ENCODE assay signal across 28 mouse cellular contexts in genomic region chr3:95357746-95358145, GRCm38 (mm10). TPM values are rescaled to one million over a fixed set of nuclear protein-coding genes. Genes with fewer than 3 reads are reported as not detected.
A peak's percentile ranks its signal among the peaks of the same experiment; 100 is the strongest.
DNase-seq lines count a peak whose midpoint lies in the region; ATAC-seq and TF ChIP-seq lines count a peak whose summit lies in the region.
"Had no signal": no experiment of that assay in that cellular context is flagged by ENCODE, and none has a peak within 500 bp of the region (broad histone marks: within the 10 kb centered on the region; RNA-seq: fewer than 3 reads in every experiment).

No protein-coding gene starts in this region.

- no peak for TF ChIP-seq CTCF in MEL (IDR thresholded peaks at IDR 0.05 in 2 of 3, conservative IDR thresholded peaks at IDR 0.05 in 1 of 3; ENCODE audit: control insufficient read depth in 1 of 3, insufficient read depth in 1 of 3, low read depth in 2 of 3, low read length in 3 of 3, poor library complexity in 1 of 3, severe bottlenecking in 1 of 3)

- peak; percentile 81 for DNase-seq in heart, adult 11 months
- no peak for DNase-seq in midbrain, embryonic 10.5 days (ENCODE audit: low spot score)
- peak; percentile 50 for DNase-seq in MEL (ENCODE audit: low read depth, low spot score)
- no peak for DNase-seq in layer of hippocampus, adult 11-12 months (ENCODE audit: low spot score)

- H3K27me3 ChIP-seq in heart, embryonic 11.5 days (ENCODE audit: control insufficient read depth, insufficient read depth, low read length) = no peaks in the 10 kb centered on the region
- no peaks in the 10 kb centered on the region for H3K27me3 ChIP-seq in midbrain, embryonic 13.5 days
- no peaks in the 10 kb centered on the region for H3K27me3 ChIP-seq in midbrain, embryonic 10.5 days (ENCODE audit: low read depth, poor library complexity, severe bottlenecking)
- H3K27me3 ChIP-seq in MEL (ENCODE audit: control insufficient read depth in 1 of 2, insufficient read depth in 2 of 2, low read length in 2 of 2) = no peaks in the 10 kb centered on the region
- H3K27me3 ChIP-seq in myocyte (ENCODE audit: control insufficient read depth, insufficient read depth, insufficient read length) = no peaks in the 10 kb centered on the region
- H3K27me3 ChIP-seq: CH12.LX; heart, embryonic 13.5 days; hindbrain, embryonic 12.5 days; neural tube, embryonic 12.5 days; stomach, embryonic 15.5 days had no signal

- H3K4me1 ChIP-seq in heart, embryonic 11.5 days (ENCODE audit: control insufficient read depth, insufficient read depth, low read length) = no peaks in the 10 kb centered on the region
- peaks cover 6% of the 10 kb centered on the region for H3K4me1 ChIP-seq in midbrain, embryonic 13.5 days (replicated peaks)
- peaks cover 8% of the 10 kb centered on the region for H3K4me1 ChIP-seq in midbrain, embryonic 10.5 days
- H3K4me1 ChIP-seq in MEL (ENCODE audit: control insufficient read depth in 1 of 2, insufficient read depth in 2 of 2, low read length in 2 of 2) = peaks cover 4 to 16% of the 10 kb centered on the region in 2 experiments; a peak in 3 of 4 replicates
- H3K4me1 ChIP-seq: neural tube, embryonic 12.5 days; stomach, embryonic 15.5 days had no signal

- WGBS in heart, embryonic 11.5 days (ENCODE audit: insufficient replicate concordance) = 84% methylated on average over 2 of the region's 2 CpGs
- 94% methylated on average over 2 of the region's 2 CpGs for WGBS in midbrain, embryonic 13.5 days
- WGBS in midbrain, embryonic 10.5 days = 93% methylated on average over 2 of the region's 2 CpGs

- H3K4me3 ChIP-seq in heart, embryonic 11.5 days (ENCODE audit: low read depth, low read length) = no peak overlapping the region
- H3K4me3 ChIP-seq in midbrain, embryonic 13.5 days (replicated peaks) = no peak overlapping the region
- no peak overlapping the region for H3K4me3 ChIP-seq in midbrain, embryonic 10.5 days
- H3K4me3 ChIP-seq in MEL (ENCODE audit: control insufficient read depth in 1 of 2, insufficient read depth in 1 of 2, low read depth in 2 of 2, low read length in 2 of 2) (no peak overlapping the region), myocyte (peak overlapping the region; percentile 33)

- TF ChIP-seq RAD21 in MEL (IDR thresholded peaks at IDR 0.05; ENCODE audit: low read depth, low read length) = no peak

- TF ChIP-seq EP300 in MEL (IDR thresholded peaks at IDR 0.05; ENCODE audit: low read depth in 1 of 2, low read length in 2 of 2) = no peak

- peaks cover 14% of the 10 kb centered on the region for H3K79me2 ChIP-seq in MEL (ENCODE audit: control insufficient read depth, insufficient read depth, low read length, poor library complexity)
- peaks cover 14% of the 10 kb centered on the region for H3K79me2 ChIP-seq in myocyte (ENCODE audit: control insufficient read depth, insufficient read depth)

- no peaks in the 10 kb centered on the region for H3K9me3 ChIP-seq in heart, embryonic 11.5 days (replicated peaks; ENCODE audit: control insufficient read depth, low read length)
- no peaks in the 10 kb centered on the region for H3K9me3 ChIP-seq in midbrain, embryonic 13.5 days
- H3K9me3 ChIP-seq in midbrain, embryonic 10.5 days (replicated peaks) = no peaks in the 10 kb centered on the region
- no peaks in the 10 kb centered on the region for H3K9me3 ChIP-seq in MEL (replicated peaks; ENCODE audit: insufficient read depth, low read length)
- H3K9me3 ChIP-seq: forebrain, embryonic 10.5 days; heart, embryonic 13.5 days; hindbrain, embryonic 12.5 days; neural tube, embryonic 12.5 days; stomach, embryonic 15.5 days had no signal

- no peak for ATAC-seq in heart, embryonic 11.5 days (replicated peaks; ENCODE audit: insufficient number of reproducible peaks, low FRiP score, low TSS enrichment)
- peak; percentile 21; the same call in 1 of the 2 replicates for ATAC-seq in midbrain, embryonic 13.5 days

- H3K4me2 ChIP-seq in heart, embryonic 11.5 days = no peak overlapping the region
- H3K4me2 ChIP-seq in midbrain, embryonic 13.5 days (replicated peaks) = no peak overlapping the region
- no peak overlapping the region for H3K4me2 ChIP-seq in myocyte (ENCODE audit: low read depth)

- no peaks in the 10 kb centered on the region; the same call in 1 of the 2 replicates for H3K36me3 ChIP-seq in heart, embryonic 11.5 days (ENCODE audit: control insufficient read depth, insufficient read depth, low read length)
- peaks cover 12% of the 10 kb centered on the region for H3K36me3 ChIP-seq in midbrain, embryonic 13.5 days
- peaks cover 21% of the 10 kb centered on the region for H3K36me3 ChIP-seq in midbrain, embryonic 10.5 days
- H3K36me3 ChIP-seq in MEL (ENCODE audit: control insufficient read depth in 1 of 2, insufficient read depth in 2 of 2, low read length in 2 of 2) (peaks cover 15 to 18% of the 10 kb centered on the region in 2 experiments), myocyte (ENCODE audit: control insufficient read depth, insufficient read depth) (peaks cover 3% of the 10 kb centered on the region)

- H3K27ac ChIP-seq in heart, embryonic 11.5 days (ENCODE audit: low read depth, low read length) = no peak overlapping the region
- H3K27ac ChIP-seq in midbrain, embryonic 13.5 days = no peak overlapping the region
- no peak overlapping the region for H3K27ac ChIP-seq in midbrain, embryonic 10.5 days (replicated peaks)
- no peak overlapping the region for H3K27ac ChIP-seq in MEL (ENCODE audit: control insufficient read depth, low read depth, low read length)
- H3K27ac ChIP-seq: heart, embryonic 13.5 days; hindbrain, embryonic 12.5 days; neural tube, embryonic 12.5 days; stomach, embryonic 15.5 days had no signal

- no peak overlapping the region for H3K9ac ChIP-seq in heart, embryonic 11.5 days (ENCODE audit: low read depth, low read length)
- no peak overlapping the region for H3K9ac ChIP-seq in midbrain, embryonic 13.5 days (replicated peaks)
- H3K9ac ChIP-seq in MEL (ENCODE audit: control insufficient read depth, low read depth, low read length, poor library complexity, severe bottlenecking) = no peak overlapping the region
- H3K9ac ChIP-seq: hindbrain, embryonic 12.5 days; neural tube, embryonic 12.5 days; stomach, embryonic 15.5 days had no signal

- no peak overlapping the region for H3ac ChIP-seq in myocyte (ENCODE audit: control insufficient read depth, insufficient read length)

- TF ChIP-seq POLR2A in MEL (IDR thresholded peaks at IDR 0.05; ENCODE audit: control insufficient read depth in 1 of 2, insufficient read depth in 1 of 2, low read depth in 1 of 2, low read length in 2 of 2, poor library complexity in 1 of 2) (no peak), myocyte (IDR thresholded peaks at IDR 0.05; ENCODE audit: insufficient read length, low read depth) (no peak)

TF ChIP-seq in MEL, 35 proteins besides CTCF, POLR2A, EP300 and RAD21 (continues in another document):
- TF ChIP-seq JUND (IDR thresholded peaks at IDR 0.05; ENCODE audit: low read depth, low read length) (no peak), HCFC1 (IDR thresholded peaks at IDR 0.05; ENCODE audit: low read depth, low read length) (no peak), MAZ (IDR thresholded peaks at IDR 0.05; ENCODE audit: low read depth, low read length) (no peak), MXI1 (IDR thresholded peaks at IDR 0.05; ENCODE audit: low read depth, low read length) (no peak), GATA1 (IDR thresholded peaks at IDR 0.05; ENCODE audit: low read depth, low read length) (no peak)

TF ChIP-seq in myocyte, 11 proteins besides CTCF, POLR2A, EP300 and RAD21 (continues in another document):
- TF ChIP-seq MYOD1 (IDR thresholded peaks at IDR 0.05; ENCODE audit: control insufficient read depth in 1 of 3, insufficient read length in 2 of 3, low read depth in 2 of 3) (no peak), CEBPB (IDR thresholded peaks at IDR 0.05; ENCODE audit: insufficient read depth, poor library complexity, severe bottlenecking) (no peak), MYOG (IDR thresholded peaks at IDR 0.05; ENCODE audit: control insufficient read depth in 1 of 3, insufficient read depth in 1 of 3, insufficient read length in 2 of 3, low read depth in 2 of 3) (no peak), TCF12 (IDR thresholded peaks at IDR 0.05; ENCODE audit: insufficient read depth, poor library complexity, severe bottlenecking) (no peak)

RNA-seq across cellular contexts. Expression of gene Setdb1, which starts 0.7 kb away (rescaled TPM):
- 31.6 and 37.6 TPM in 2 replicates for polyA plus RNA-seq in heart, embryonic 11.5 days (2014; fragmentation: Nextera tagmentation; extraction: Ambion mirVana)
- polyA plus RNA-seq in midbrain, embryonic 13.5 days (2015; fragmentation: Nextera tagmentation; extraction: Ambion mirVana) = 45.7 and 49.9 TPM in 2 replicates
- 52.3 and 61.9 TPM in 2 replicates for polyA plus RNA-seq in midbrain, embryonic 10.5 days (2016; fragmentation: Nextera tagmentation; extraction: Ambion mirVana)
- 91.0 and 101 TPM in 2 replicates for total RNA-seq in MEL (2012; rRNA removed)
- 100 to 1,000 TPM in 1 of 2 experiments, not detected in 1; 116 TPM for polyA plus RNA-seq in MEL (2012; ENCODE audit: insufficient read depth in 1 of 2, insufficient read length in 2 of 2, low read depth in 1 of 2, low replicate concordance in 2 of 2, missing spikeins in 1 of 2)
- 11.5 TPM for polyA plus RNA-seq in myocyte (2012; fragmentation: generic; extraction: Trizol)

RNA-seq across cellular contexts. Expression of gene Cers2, which starts 43.2 kb away (rescaled TPM):
- 117 and 125 TPM in 2 replicates for polyA plus RNA-seq in heart, embryonic 11.5 days (2014; fragmentation: Nextera tagmentation; extraction: Ambion mirVana)
- 91.3 and 93.8 TPM in 2 replicates for polyA plus RNA-seq in midbrain, embryonic 13.5 days (2015; fragmentation: Nextera tagmentation; extraction: Ambion mirVana)
- 116 and 120 TPM in 2 replicates for polyA plus RNA-seq in midbrain, embryonic 10.5 days (2016; fragmentation: Nextera tagmentation; extraction: Ambion mirVana)
- 240 and 307 TPM in 2 replicates for total RNA-seq in MEL (2012; rRNA removed)
- polyA plus RNA-seq in MEL (2012; ENCODE audit: insufficient read depth in 1 of 2, insufficient read length in 2 of 2, low read depth in 1 of 2, low replicate concordance in 2 of 2, missing spikeins in 1 of 2) (100 to 1,000 TPM; 134 to 357 TPM), myocyte (2012; fragmentation: generic; extraction: Trizol) (116 TPM)

RNA-seq across cellular contexts. Expression of gene 4930558C23Rik, which starts 44.9 kb away (rescaled TPM):
- polyA plus RNA-seq in heart, embryonic 11.5 days (2014; fragmentation: Nextera tagmentation; extraction: Ambion mirVana) = not detected in 2 replicates
- polyA plus RNA-seq in midbrain, embryonic 13.5 days (2015; fragmentation: Nextera tagmentation; extraction: Ambion mirVana) = not detected in 2 replicates
- not detected in 2 replicates for polyA plus RNA-seq in midbrain, embryonic 10.5 days (2016; fragmentation: Nextera tagmentation; extraction: Ambion mirVana)
- total RNA-seq in MEL (2012; rRNA removed) = not detected in 2 replicates
- polyA plus RNA-seq in MEL (2012; ENCODE audit: insufficient read depth in 1 of 2, insufficient read length in 2 of 2, low read depth in 1 of 2, low replicate concordance in 2 of 2, missing spikeins in 1 of 2) = not detected
- polyA plus RNA-seq in myocyte (2012; fragmentation: generic; extraction: Trizol) = not detected
- total RNA-seq: adrenal gland, postnatal 14 days; CH12.LX; gastrocnemius, postnatal 36 days; heart, postnatal 14 days; layer of hippocampus, adult 2 months; layer of hippocampus, postnatal 25 days; left cerebral cortex, postnatal 10 days; liver, adult 2 months; megakaryocyte, adult 5-6 weeks had no signal
- polyA plus RNA-seq: cortical plate, adult 2 months; embryonic facial prominence, embryonic 11.5 days; forebrain, embryonic 10.5 days; forebrain, embryonic 16.5 days; heart, embryonic 13.5 days; hindbrain, embryonic 12.5 days; kidney, adult 2 months; limb, embryonic 11.5 days; liver, adult 2 months; midbrain, embryonic 14.5 days; neural tube, embryonic 12.5 days; stomach, embryonic 15.5 days; thymus, adult 2 months had no signal

RNA-seq across cellular contexts. Expression of gene Anxa9, which starts 50.8 kb away (rescaled TPM):
- 0.84 and 1.5 TPM in 2 replicates for polyA plus RNA-seq in heart, embryonic 11.5 days (2014; fragmentation: Nextera tagmentation; extraction: Ambion mirVana)
- polyA plus RNA-seq in midbrain, embryonic 13.5 days (2015; fragmentation: Nextera tagmentation; extraction: Ambion mirVana) = 0.58 and 0.63 TPM in 2 replicates
- polyA plus RNA-seq in midbrain, embryonic 10.5 days (2016; fragmentation: Nextera tagmentation; extraction: Ambion mirVana) = 1.5 and 1.9 TPM in 2 replicates
- 7.7 and 7.8 TPM in 2 replicates for total RNA-seq in MEL (2012; rRNA removed)
- polyA plus RNA-seq in MEL (2012; ENCODE audit: insufficient read depth in 1 of 2, insufficient read length in 2 of 2, low read depth in 1 of 2, low replicate concordance in 2 of 2, missing spikeins in 1 of 2) (10 to 100 TPM in 1 of 2 experiments, not detected in 1; 33.9 TPM), myocyte (2012; fragmentation: generic; extraction: Trizol) (1.5 TPM)

Comparison
In these comparisons a context has a peak if more than half of its experiments do, and no peak if none do; other contexts are left out.
1. DNase-seq: peak in heart, adult 11 months (single experiment) and MEL (single experiment); none in midbrain, embryonic 10.5 days (single experiment) and layer of hippocampus, adult 11-12 months (single experiment).